Mouse (Mus musculus) kidney, postnatal 14 days (tissue): Measurements from ENCODE around the gene Slc52a3.

Source experiments
- DNase-seq: peaks from one replicate; pipeline ENCODE4 v3.0.0; 2022; ENCODE audit warnings: mixed read lengths

Gene Slc52a3

GRCm38 (mm10) chr2:151999669-152000290 is 3.5 kb downstream of the Slc52a3 start:
- DNase-seq = peak; percentile 76

GRCm38 (mm10) chr2:152000291-152000679 is 4.0 kb downstream of the Slc52a3 start:
- DNase-seq = no peak

GRCm38 (mm10) chr2:152000735-152001134 is 4.4 kb downstream of the Slc52a3 start:
- no peak for DNase-seq

DNA sequence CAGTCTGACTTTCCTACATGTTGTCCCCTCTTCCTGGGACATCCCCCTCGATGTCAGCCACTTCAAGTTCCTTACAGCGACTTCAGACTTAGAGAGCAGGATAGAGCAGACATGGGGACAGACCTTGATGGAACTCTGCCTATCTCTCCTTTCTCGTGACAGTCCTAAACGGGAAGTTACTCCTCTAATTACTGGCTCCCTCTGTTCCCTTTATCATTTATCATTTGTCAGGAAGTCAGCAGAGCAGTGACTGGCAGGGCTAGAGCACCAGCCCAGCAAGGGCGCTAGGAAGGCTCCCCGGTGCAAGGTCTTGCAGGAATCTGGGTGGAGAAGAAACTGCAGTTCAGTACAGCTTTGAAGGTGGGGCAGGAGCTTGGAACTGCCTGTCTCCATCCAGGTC is 6.2 kb downstream of the Slc52a3 start:
- no peak for DNase-seq

- DNase-seq = no peak
These were observed 11.5 kb downstream of the Slc52a3 start for GRCm38 (mm10) chr2:152007783-152008182.

GRCm38 (mm10) chr2:152009061-152009779 is 12.9 kb downstream of the Slc52a3 start:
- no peak for DNase-seq

- DNase-seq = no peak
These were observed 13.9 kb downstream of the Slc52a3 start for GRCm38 (mm10) chr2:152010251-152010650.

DNA sequence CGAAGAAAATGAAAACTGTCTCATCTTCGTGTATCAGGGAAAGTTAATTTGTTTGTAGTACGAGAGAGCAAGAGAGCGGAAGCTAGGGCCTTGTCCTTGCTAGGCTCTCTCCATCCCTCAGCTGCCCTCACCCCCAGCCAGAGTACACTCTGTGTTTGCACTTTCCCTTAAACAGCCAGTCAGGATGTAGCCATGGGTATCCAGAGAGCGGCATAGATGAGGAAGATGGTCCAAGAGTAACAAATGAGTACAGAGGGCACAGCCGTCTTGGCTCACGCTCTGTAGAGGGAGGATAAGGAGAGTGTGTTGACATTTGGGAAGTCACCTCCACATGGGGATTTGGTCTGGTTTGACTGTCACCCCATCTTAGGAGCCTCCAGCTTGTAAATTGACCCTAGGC is 14.3 kb downstream of the Slc52a3 start:
- DNase-seq = no peak

DNA sequence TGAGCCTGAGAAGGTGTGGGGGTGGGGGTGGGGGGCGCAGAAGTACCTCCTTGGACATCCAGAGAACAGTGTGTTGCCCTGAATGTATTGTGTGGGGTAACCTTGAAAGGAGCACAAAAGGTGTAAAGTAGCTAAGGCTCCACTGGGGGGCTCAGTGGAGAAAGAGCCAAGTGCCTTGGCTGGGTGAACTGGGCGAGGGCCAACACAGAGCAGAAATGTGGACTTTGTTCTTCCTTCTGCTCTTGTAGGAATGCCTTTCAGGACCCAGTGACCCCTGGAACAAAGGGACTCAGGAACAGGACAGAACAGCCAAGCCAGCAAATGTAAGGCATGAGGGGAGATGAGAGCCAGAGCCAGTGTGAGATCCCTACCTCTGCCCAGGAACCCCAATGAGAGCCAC is 15.4 kb downstream of the Slc52a3 start:
- DNase-seq = peak; percentile 87

DNA sequence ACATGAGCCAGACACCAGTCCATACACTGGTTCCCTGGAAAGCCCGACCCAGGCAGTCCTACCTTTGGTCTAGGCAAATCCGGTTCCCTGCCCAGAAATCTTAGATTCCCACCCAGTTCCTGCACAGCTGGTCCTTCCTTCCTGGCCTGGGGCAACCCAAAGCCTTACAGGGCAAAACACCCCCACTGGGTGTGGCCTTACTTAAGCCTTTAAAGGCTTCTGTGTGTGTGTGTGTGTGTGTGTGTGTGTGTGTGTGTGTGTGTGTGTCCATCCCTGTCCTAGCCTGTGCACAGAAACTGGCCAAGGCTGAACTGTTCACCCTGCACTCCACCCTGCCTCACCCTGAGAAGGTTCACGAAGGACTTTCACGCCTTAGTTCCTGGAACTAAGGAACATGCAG is 15.9 kb downstream of the Slc52a3 start:
- peak; percentile 72 for DNase-seq

- DNase-seq = no peak
These were observed 16.4 kb downstream of the Slc52a3 start for GRCm38 (mm10) chr2:152012701-152013100.

- no peak for DNase-seq
These were observed 19.7 kb downstream of the Slc52a3 start for GRCm38 (mm10) chr2:152015997-152016396.

GRCm38 (mm10) chr2:152016666-152017065 is 20.4 kb downstream of the Slc52a3 start:
- no peak for DNase-seq

GRCm38 (mm10) chr2:152020255-152020654 is 23.9 kb downstream of the Slc52a3 start:
- DNase-seq = no peak

GRCm38 (mm10) chr2:152022022-152022421 is 25.7 kb downstream of the Slc52a3 start:
- no peak for DNase-seq

- no peak for DNase-seq
These were observed 28.6 kb downstream of the Slc52a3 start for GRCm38 (mm10) chr2:152024883-152025422.

DNA sequence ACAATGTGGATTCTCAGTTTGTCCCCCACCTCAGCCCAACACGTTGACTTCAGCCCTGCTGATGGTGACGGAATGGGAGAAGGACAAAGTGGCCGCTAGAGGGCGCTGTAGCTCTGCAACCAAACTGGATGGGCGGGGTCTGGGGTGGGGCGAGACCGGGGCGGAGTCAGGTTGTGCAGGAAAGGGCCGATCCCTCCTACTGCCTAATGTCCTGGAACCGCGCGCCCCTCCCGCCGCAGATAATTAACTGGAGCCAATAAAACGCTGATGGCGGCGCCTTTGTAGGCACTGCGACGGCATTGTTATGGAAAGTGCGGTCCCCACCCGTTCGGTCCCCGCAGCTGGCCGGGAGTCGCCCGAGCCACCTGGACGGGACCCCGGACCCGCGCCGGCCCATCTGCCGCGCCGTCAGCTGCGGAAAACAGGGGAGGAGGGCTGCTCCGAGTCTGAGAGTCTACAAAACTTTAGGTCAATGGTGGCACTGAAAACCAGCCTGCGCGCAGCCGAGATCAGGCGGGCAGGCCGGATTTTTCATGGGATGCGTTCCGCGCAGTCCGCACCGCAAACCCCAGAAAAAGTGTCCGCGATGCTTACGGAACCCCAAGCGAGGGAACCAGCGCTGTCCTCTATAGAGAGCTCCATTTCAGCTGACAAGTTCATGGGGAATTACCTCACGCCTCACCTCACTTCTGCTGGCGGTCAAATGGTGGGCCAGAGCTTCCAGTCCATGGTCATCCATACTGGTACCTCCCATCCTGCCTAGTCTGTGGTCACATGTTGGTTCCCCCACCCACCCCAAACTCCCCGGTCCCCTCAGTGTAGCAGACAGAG is 33.2 kb downstream of the Slc52a3 start:
- DNase-seq = peak; percentile 90

DNA sequence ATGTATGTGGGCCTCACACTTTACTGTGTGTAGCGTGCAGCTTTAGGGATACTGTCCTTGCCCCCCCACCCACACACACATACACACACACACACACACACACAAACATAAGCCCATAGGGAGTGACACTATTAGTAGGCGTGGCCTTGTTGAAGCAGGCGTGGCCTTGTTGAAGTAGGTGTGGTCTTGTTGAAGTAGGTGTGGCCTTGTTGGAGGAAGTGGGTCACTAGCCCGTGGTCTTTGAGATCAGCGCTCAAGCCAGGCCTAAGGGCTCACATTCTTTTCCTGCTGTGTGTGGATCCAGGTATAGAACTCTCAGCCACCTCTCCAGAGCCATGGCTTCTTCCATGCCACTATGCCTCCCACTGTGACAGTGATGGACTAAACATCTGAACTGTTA is 34.7 kb downstream of the Slc52a3 start:
- DNase-seq = no peak

- DNase-seq = no peak
These were observed 43.8 kb downstream of the Slc52a3 start for GRCm38 (mm10) chr2:152040101-152040500.

GRCm38 (mm10) chr2:152047116-152048002 is 51.0 kb downstream of the Slc52a3 start:
- DNase-seq = no peak

DNA sequence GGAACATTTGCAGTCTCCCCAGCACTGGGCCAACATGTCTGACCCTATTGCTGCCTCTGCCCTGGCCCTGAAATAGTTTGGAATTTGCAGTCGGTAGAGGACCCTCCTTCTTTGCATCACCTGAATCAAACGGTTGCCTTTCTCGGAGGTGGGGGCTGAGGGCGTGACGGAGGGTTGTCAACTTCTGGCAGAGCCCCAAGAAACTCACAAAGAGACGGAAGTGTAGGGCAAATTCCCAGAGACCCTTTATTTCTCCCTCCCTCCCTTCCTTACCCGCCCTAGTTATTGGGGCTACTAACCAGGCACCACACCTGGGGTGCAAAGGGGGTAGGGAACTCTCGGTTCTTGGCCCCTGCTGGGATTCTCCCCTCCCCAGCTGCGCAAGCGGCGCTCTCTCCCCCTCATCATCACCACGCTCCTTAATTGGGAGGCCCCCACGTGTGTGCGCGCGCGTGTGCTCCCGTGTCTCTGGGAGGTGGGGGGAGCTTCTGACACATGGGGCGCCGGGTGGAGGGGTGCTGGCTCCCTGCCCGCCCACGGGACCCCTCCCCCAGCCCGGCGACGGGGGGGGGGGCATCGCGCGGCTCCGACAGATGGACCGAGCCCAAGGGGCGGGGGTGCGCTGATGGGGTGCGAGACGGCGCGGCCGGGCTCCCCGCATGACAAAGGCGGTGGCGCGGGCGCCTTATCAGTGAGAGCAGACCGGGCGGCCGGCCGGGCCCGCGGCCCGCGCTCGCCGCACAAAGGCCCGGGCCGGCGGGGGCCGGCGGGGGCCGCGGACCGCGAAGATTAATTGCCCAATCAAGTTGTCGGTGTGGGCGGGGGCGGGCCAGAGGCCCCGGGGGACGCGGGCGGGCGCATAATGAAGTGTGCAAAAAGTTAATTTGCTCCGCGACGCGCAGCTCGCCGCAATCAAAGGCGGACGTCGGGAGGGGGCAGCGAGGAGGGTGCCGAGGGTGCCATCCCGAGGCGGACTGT is 52.0 kb downstream of the Slc52a3 start:
- peak; percentile 10 for DNase-seq
